Mouse (Mus musculus) forebrain, embryonic 12.5 days (tissue): ENCODE data around the gene Frmd4a. TPM values are rescaled to one million over a fixed set of nuclear protein-coding genes. Genes with fewer than 3 reads are reported as not detected.

Experiments used
- ATAC-seq: fragments of 200-750 bp; cut with Nextera tagmentation; 2 replicates; pipeline ENCODE4 v1.8.0; 2017; ENCODE audit warnings: moderate TSS enrichment; ENCODE audit not compliant: low FRiP score
- H3K27ac ChIP-seq: fragments of 300-500 bp; sonication (generic); 2 replicates; pipeline ENCODE4 v1.5.1; 2016; ENCODE audit warnings: mild to moderate bottlenecking
- H3K27me3 ChIP-seq: fragments of 300-500 bp; sonication (generic); 2 replicates; pipeline ENCODE4 v1.6.1; 2016; ENCODE audit warnings: mild to moderate bottlenecking
- H3K36me3 ChIP-seq: fragments of 300-500 bp; sonication (generic); replicated peaks from 2 replicates; pipeline ENCODE4 v1.6.1; 2016; ENCODE audit warnings: mild to moderate bottlenecking
- H3K4me1 ChIP-seq: fragments of 300-500 bp; sonication (generic); 2 replicates; pipeline ENCODE4 v1.6.1; 2016
- H3K4me2 ChIP-seq: fragments of 300-500 bp; sonication (generic); 2 replicates; pipeline ENCODE4 v1.6.1; 2016; ENCODE audit warnings: mild to moderate bottlenecking, moderate library complexity
- H3K4me3 ChIP-seq: fragments of 300-500 bp; sonication (generic); replicated peaks from 2 replicates; pipeline ENCODE4 v1.5.1; 2016; ENCODE audit warnings: mild to moderate bottlenecking
- H3K9ac ChIP-seq: fragments of 300-500 bp; sonication (generic); 2 replicates; pipeline ENCODE4 v1.6.1; 2016; ENCODE audit warnings: mild to moderate bottlenecking
- H3K9me3 ChIP-seq: fragments of 300-500 bp; sonication (generic); 2 replicates; pipeline ENCODE4 v1.6.1; 2016
- WGBS: fragments of 180-500 bp; shearing (Covaris S2); methylation state at CpG from one replicate; pipeline ENCODE4 v1.1.7; 2016; 5-methylcytosine and 5-hydroxymethylcytosine counted together
- polyA plus RNA-seq: library from polyadenylated mRNA; unstranded; fragments of >200 nt; fragmentation: Nextera tagmentation; extraction: Ambion mirVana; gene quantifications from 2 replicates; pipeline ENCODE4 v1.2.1, GENCODE M21; 2016

Gene Frmd4a
- polyA plus RNA-seq, 1 experiment from 2014 or later: 51.3 TPM

- Histone ChIP-seq H3K9ac (no peak overlapping the region), H3K36me3 (peaks cover 47% of the 10 kb centered on the region), H3K4me3 (no peak overlapping the region), H3K4me2 (no peak overlapping the region), H3K4me1 (peaks cover 13% of the 10 kb centered on the region), H3K27ac (no peak overlapping the region), H3K27me3 (no peaks in the 10 kb centered on the region), H3K9me3 (no peaks in the 10 kb centered on the region)
- 97% methylated on average over 5 of the region's 5 CpGs for WGBS
- no peak for ATAC-seq
These were observed 514.7 kb downstream of the Frmd4a start for GRCm38 (mm10) chr2:4532198-4532568.

- no peaks in the 10 kb centered on the region for H3K27me3 ChIP-seq
- no peak overlapping the region for H3K4me3 ChIP-seq
- peaks cover 54% of the 10 kb centered on the region for H3K36me3 ChIP-seq
- no peaks in the 10 kb centered on the region for H3K9me3 ChIP-seq
- WGBS: 97% methylated on average over 6 of the region's 6 CpGs
- H3K9ac ChIP-seq: no peak overlapping the region
- H3K27ac ChIP-seq: no peak overlapping the region
- ATAC-seq: no peak
- H3K4me1 ChIP-seq: peaks cover 13% of the 10 kb centered on the region
- no peak overlapping the region for H3K4me2 ChIP-seq
These were observed 515.4 kb downstream of the Frmd4a start for GRCm38 (mm10) chr2:4532945-4533344.

GRCm38 (mm10) chr2:4535187-4535864, 517.8 kb downstream of the Frmd4a start:
- Histone ChIP-seq H3K4me2 (no peak overlapping the region), H3K36me3 (peaks cover 60% of the 10 kb centered on the region), H3K27ac (no peak overlapping the region), H3K27me3 (no peaks in the 10 kb centered on the region), H3K9me3 (no peaks in the 10 kb centered on the region), H3K4me1 (peaks cover 13% of the 10 kb centered on the region), H3K4me3 (no peak overlapping the region), H3K9ac (no peak overlapping the region)
- WGBS: 90% methylated on average over 9 of the region's 9 CpGs
- no peak for ATAC-seq

- ATAC-seq: no peak
- H3K9me3 ChIP-seq: no peaks in the 10 kb centered on the region
- peaks cover 23% of the 10 kb centered on the region; the same call in 1 of the 2 replicates for H3K36me3 ChIP-seq
- peak overlapping the region; percentile 74 for H3K27ac ChIP-seq
- no peak overlapping the region for H3K4me3 ChIP-seq
- H3K27me3 ChIP-seq: no peaks in the 10 kb centered on the region
- no peak overlapping the region for H3K4me2 ChIP-seq
- 63% methylated on average over 4 of the region's 4 CpGs for WGBS
- H3K4me1 ChIP-seq: peaks cover 56% of the 10 kb centered on the region
- H3K9ac ChIP-seq: no peak overlapping the region
These were observed 523.8 kb downstream of the Frmd4a start for GRCm38 (mm10) chr2:4541330-4541729.

GRCm38 (mm10) chr2:4541844-4542628, 524.5 kb downstream of the Frmd4a start:
- Histone ChIP-seq H3K4me3 (no peak overlapping the region), H3K27me3 (no peaks in the 10 kb centered on the region), H3K9me3 (no peaks in the 10 kb centered on the region), H3K4me1 (peaks cover 56% of the 10 kb centered on the region), H3K9ac (no peak overlapping the region), H3K4me2 (no peak overlapping the region), H3K36me3 (peaks cover 21% of the 10 kb centered on the region; the same call in 1 of the 2 replicates), H3K27ac (peak overlapping the region; percentile 74)
- 23% methylated on average over 11 of the region's 11 CpGs for WGBS
- no peak for ATAC-seq

GRCm38 (mm10) chr2:4542629-4543416, 525.3 kb downstream of the Frmd4a start:
- Histone ChIP-seq H3K36me3 (peaks cover 14% of the 10 kb centered on the region; the same call in 1 of the 2 replicates), H3K4me1 (peaks cover 56% of the 10 kb centered on the region), H3K4me3 (no peak overlapping the region)

GRCm38 (mm10) chr2:4543417-4543775, 525.9 kb downstream of the Frmd4a start:
- H3K36me3 ChIP-seq: peaks cover 8% of the 10 kb centered on the region; the same call in 1 of the 2 replicates
- no peak overlapping the region for H3K4me3 ChIP-seq
- H3K9me3 ChIP-seq: no peaks in the 10 kb centered on the region
- H3K9ac ChIP-seq: no peak overlapping the region
- no peaks in the 10 kb centered on the region for H3K27me3 ChIP-seq
- 4% methylated on average over 1 of the region's 1 CpGs for WGBS
- ATAC-seq: peak; percentile 39; the same call in 1 of the 2 replicates
- peak overlapping the region; percentile 74 for H3K27ac ChIP-seq
- no peak overlapping the region for H3K4me2 ChIP-seq
- H3K4me1 ChIP-seq: peaks cover 56% of the 10 kb centered on the region

More at GRCm38 (mm10) chr2:4542629-4543416, 525.3 kb downstream of the Frmd4a start:
- 47% methylated on average over 11 of the region's 11 CpGs for WGBS
- H3K9me3 ChIP-seq: no peaks in the 10 kb centered on the region
- no peak overlapping the region for H3K4me2 ChIP-seq
- H3K9ac ChIP-seq: no peak overlapping the region
- 0 out of 2 replicates have a peak, but pooled peaks have one; percentile 18 for ATAC-seq
- no peaks in the 10 kb centered on the region for H3K27me3 ChIP-seq
- peak overlapping the region; percentile 74 for H3K27ac ChIP-seq

- ATAC-seq: no peak
- H3K27ac ChIP-seq: 0 out of 2 replicates have a peak overlapping the region, but pooled peaks have one; percentile 2
- peaks cover 53% of the 10 kb centered on the region for H3K4me1 ChIP-seq
- H3K27me3 ChIP-seq: no peaks in the 10 kb centered on the region
- H3K9me3 ChIP-seq: no peaks in the 10 kb centered on the region
- H3K4me2 ChIP-seq: no peak overlapping the region
- 89% methylated on average over 5 of the region's 5 CpGs for WGBS
- no peak overlapping the region for H3K4me3 ChIP-seq
- H3K36me3 ChIP-seq: peaks cover 8% of the 10 kb centered on the region
- no peak overlapping the region for H3K9ac ChIP-seq
These were observed 526.8 kb downstream of the Frmd4a start for GRCm38 (mm10) chr2:4544360-4544759.

GRCm38 (mm10) chr2:4545261-4545660, 527.7 kb downstream of the Frmd4a start:
- no peaks in the 10 kb centered on the region for H3K27me3 ChIP-seq
- H3K36me3 ChIP-seq: peaks cover 12% of the 10 kb centered on the region; the same call in 1 of the 2 replicates
- H3K9ac ChIP-seq: no peak overlapping the region
- H3K27ac ChIP-seq: no peak overlapping the region
- H3K4me3 ChIP-seq: no peak overlapping the region
- H3K9me3 ChIP-seq: no peaks in the 10 kb centered on the region
- H3K4me1 ChIP-seq: peaks cover 44% of the 10 kb centered on the region
- 88% methylated on average over 6 of the region's 6 CpGs for WGBS
- no peak for ATAC-seq
- H3K4me2 ChIP-seq: no peak overlapping the region

- WGBS: 81% methylated on average over 5 of the region's 5 CpGs
- Histone ChIP-seq H3K4me3 (no peak overlapping the region), H3K27ac (0 out of 2 replicates have a peak overlapping the region, but pooled peaks have one; percentile 10), H3K9me3 (no peaks in the 10 kb centered on the region), H3K36me3 (peaks cover 23% of the 10 kb centered on the region), H3K27me3 (no peaks in the 10 kb centered on the region), H3K4me1 (peaks cover 32% of the 10 kb centered on the region), H3K4me2 (no peak overlapping the region), H3K9ac (no peak overlapping the region)
- no peak for ATAC-seq
These were observed 529.6 kb downstream of the Frmd4a start for GRCm38 (mm10) chr2:4547003-4547662.

GRCm38 (mm10) chr2:4549271-4549670, 531.8 kb downstream of the Frmd4a start:
- Histone ChIP-seq H3K27ac (no peak overlapping the region), H3K4me3 (no peak overlapping the region), H3K9me3 (no peaks in the 10 kb centered on the region), H3K4me2 (no peak overlapping the region), H3K9ac (no peak overlapping the region), H3K27me3 (no peaks in the 10 kb centered on the region), H3K36me3 (peaks cover 23% of the 10 kb centered on the region), H3K4me1 (peaks cover 11% of the 10 kb centered on the region; the same call in 1 of the 2 replicates)
- 95% methylated on average over 14 of the region's 14 CpGs for WGBS
- no peak for ATAC-seq
